Mouse (Mus musculus) heart, adult 9 months (tissue): ENCODE results near the gene Slc6a11.

Experiments
- DNase-seq, 2 experiments: peaks; one replicate each; pipeline ENCODE4 v3.0.0; 2022; ENCODE audit warnings: low spot score in 2 of 2

Slc6a11 gene

DNA sequence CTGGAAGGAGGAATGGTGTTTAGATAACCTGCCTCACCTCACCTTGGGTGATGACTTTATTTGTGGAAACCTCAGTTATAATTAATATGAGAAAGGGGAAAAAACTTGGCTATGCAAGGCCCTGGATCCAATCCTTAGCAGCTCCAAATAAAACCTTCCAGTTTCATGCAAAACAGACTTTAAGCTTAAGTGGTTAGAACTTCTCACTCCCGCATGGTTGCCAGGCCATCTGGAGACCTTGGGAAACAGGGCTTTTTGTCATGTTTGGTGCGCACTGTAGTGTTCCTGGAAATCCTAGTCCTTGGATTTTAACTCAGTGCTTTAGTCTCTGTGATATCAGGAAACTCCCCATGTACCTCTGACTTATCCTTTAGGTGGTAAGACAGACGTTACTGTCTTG, 47.1 kb downstream of the Slc6a11 start:
- no peak for DNase-seq

DNA sequence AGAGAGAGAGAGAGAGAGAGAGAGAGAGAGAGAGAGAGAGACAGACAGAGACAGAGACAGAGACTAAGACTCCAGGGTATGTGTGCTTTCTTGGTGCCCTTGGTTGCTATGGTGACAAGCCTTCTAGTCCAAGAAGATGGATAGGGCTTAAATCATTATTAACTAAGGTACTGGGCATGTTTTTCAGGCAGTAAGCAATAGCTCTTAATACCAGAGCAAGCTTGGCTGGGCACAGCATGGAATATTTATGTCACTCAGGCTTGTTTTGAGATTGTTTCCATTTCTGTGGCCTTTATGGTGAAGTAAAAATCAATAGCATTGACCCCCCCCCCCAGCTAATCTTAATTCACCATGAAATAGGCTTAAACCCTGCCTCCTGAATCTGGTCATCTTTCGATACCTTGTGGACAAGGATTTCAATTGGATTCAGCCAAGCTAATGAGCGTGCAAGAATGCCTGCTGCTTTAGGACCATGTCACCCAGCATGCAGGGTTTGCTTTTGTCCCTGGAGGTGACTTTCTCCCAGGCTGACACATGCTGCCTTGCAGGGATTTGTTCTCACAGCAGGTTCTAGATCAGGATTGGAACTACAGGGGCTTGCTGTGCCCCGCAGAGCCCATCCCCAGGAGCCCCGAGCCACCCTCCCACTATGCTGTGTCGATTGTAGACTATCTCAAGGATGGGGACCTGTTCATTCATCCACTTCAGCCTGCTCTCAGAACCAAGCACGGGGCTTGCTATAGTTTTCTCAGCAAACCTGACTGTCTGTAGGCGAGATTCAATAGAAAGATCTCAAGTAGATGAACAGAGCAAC, 51.5 kb downstream of the Slc6a11 start:
- DNase-seq = no peak

DNA sequence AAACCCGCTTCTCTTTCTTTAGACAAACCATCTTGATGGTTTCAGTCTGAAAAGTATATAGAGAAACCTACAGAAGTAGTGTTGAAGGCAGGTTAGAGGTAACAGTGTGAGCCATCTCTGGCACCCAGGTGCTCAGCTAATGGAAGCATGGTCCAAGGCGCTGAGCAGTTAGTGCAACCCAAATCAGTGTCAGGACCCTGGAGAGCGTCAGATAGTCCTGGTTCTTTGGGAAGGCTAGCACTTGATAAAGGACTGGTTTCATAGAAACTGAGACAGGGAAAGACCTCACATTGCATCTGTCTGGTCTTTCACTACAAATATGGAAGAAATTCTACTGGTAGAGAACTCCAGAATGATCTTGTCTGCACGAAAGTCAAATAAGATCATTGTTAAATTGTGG, 56.1 kb downstream of the Slc6a11 start:
- no peak for DNase-seq

DNA sequence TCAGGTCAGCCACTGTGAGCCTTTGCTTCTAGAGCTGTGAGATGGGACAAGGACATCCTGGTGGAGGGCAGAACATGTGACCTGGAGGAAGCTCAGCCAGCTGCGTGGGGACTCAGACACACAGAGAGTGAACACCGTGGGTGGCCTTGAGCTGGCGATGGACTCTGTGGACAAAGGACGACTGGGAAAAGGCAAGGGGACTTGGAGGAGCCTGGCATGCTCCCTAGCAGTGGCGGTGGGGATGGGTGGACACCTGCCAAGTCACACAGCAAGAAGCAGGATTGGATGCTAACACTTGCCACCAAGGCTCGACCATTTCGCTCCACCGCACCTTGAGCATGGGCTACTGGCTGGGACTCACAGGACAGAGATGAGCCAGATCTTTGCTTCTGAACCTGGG, 57.8 kb downstream of the Slc6a11 start:
- no peak for DNase-seq

DNA sequence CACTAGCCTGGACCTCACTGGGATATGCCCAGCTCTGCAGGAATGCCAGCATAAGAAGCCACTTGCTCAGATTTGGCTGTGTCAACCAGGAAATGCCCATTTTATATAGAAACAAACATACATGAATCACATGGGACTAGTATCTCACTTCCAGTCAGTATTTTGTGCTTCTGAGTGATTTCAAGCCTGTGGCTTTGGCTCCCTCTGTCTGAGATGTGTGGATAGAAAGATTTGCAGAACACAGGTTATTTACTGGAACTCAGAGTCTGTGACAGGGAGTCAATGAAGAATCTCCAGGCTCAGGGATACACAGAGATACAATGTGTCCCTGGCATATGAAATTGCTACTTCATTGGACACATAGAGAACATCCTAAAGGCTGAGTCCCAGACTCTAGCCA, 65.0 kb downstream of the Slc6a11 start:
- DNase-seq = no peak

DNA sequence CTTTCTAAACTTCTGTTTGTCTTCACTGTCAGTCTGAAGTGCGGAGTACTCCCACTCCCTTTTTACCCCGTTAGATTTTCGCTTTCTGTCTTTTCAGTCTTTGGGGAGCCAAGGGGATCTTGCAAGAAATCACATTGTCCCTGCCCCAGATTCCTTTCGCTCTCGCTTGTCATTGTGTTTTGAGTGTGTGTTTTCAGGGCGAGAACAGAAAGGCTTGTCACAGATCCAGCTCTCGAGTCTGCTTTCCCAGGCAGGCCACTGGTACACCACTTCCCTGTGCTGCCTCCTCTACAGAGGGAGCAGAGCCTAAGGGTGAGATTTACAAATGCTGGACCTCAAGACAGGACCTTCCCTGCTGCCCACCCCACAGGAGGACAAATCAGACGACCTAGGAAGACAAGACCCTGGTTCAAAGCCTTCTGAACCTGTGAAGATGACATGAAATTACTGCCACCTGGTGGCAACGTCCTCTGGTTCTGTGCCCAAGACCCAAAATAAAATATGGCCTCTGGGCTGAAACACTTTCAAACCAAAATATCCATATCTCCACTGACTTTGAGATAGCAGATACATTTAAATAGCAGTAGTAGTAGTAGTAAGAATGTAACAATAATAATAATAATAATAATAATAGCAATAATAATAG, 68.3 kb downstream of the Slc6a11 start:
- DNase-seq = no peak

DNA sequence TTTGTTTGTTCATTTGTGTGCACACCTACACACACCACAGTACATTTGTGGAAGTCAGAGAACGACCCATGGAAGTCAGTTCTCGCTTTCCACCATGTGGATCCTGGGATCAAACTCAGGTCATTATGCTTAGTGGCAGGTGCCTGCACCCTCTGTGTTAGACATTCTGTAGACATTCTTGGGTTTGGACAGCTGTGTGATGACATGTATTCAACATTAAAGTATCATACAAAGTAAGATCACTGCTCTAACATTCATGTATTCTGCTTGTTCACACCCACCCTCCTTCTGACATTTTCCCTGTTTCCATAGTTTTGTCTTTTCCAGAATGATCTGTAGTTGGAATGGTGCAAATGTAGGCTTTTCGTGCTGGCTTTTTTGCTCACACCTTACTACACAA, 73.5 kb downstream of the Slc6a11 start:
- DNase-seq = no peak

DNA sequence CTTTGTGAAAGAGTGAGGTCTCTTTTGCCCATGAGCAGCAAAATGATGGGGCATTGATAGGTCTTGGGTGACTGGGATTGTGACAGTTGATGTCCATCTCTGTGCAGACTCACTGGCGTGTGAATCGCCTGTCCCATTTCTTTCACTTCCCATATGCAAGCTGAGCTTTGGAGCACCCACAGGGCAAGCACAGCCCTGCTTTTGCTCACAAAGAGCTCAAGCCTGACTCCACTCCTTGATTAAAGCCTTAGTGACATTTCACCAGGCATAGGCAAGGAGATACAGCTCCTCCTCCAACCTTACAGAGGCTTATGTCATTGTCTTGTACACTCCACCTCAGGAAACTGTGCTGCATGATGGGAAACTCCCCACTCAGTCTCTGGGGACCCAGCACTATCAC, 77.3 kb downstream of the Slc6a11 start:
- DNase-seq = no peak

DNA sequence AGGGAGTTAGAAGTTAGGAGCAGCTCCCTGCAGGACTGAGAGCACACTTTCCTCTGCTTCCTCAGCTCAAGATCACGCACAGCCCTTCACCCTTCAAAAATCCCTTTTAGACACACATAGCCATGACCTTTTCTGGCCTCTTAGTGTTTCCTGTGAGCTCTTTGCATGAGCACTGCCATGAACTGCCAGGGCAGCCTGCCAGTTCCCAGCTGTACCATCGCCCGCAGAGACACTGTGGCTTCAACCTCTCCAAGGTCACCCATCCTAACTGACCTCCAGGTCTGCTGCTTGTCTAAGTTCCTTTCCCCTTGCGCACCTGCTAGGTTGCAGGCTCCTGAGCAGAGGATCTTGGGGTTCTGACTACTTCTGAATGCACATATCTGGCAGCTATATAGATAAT, 83.4 kb downstream of the Slc6a11 start:
- peak in 1 of 2 experiments; percentile 39 for DNase-seq

DNA sequence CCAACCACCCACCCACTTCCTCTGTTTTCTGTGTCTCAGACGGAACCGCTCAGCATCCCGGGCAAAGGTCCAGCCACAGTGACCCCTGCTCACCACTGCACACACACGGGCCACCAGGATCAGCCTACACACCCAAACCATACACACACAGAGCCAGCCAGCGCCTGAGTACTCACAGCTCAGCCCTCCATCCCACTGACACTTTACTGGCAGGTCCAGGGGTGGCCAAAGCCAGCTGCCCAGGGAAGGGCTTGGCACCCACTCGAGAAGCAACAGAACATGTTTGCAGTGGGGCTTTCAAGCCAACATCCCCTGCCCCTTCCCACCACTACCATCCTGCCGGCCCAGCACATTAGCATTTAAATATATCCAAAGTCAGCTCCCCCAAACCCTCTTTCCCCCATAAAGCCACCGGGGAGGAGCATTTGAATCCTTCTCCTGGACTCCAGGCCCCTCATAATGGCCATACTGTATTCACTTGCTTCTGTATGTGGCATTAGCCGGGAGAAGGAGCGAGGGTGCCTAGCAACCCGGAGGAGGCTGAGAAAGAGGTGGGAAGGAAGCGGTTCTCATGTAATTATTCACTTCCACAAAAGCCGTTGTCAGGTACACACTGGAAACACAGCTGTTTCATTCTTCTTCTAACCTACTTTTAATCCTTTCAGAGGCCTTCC, 85.8 kb downstream of the Slc6a11 start:
- DNase-seq = no peak

DNA sequence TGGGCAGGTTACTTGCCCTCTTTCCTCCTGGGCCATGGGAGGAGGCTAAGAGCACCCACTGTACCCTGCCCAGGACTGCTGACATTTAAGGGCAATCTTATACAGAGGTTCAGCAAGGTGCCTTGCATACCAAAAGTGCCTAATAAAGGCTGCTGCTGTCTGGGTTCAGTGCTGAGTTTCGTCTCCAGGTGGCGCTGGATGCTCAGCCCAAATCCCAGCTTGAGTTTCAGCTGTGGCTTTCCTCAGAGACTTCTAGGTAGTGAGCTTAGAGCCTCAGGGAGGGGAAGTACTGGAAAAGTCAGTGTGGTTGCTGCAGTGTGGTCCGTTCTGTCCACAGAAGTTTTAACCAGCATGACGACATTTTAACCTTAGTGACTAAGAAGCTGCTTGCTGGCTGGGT, 93.4 kb downstream of the Slc6a11 start:
- no peak for DNase-seq

DNA sequence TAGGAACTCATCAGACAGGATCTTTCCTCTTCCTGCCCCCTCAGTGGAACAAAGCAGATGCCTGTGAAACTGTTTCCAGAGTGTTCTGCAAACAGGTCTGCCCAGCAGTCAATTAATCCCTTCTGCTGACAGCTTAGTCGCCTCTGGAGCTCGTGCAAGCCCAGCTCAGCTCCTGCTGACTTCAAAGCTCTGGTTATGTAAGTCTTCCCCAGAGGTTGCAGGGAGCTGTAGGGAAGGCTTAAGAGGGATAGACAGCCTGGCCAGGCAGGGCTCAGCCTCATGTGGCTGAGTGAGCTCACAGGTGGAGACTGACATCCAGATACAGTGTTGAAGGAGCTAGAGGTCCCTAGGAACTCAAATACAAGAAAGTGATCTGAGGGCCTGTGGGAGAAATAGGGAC, 96.3 kb downstream of the Slc6a11 start:
- DNase-seq = no peak

DNA sequence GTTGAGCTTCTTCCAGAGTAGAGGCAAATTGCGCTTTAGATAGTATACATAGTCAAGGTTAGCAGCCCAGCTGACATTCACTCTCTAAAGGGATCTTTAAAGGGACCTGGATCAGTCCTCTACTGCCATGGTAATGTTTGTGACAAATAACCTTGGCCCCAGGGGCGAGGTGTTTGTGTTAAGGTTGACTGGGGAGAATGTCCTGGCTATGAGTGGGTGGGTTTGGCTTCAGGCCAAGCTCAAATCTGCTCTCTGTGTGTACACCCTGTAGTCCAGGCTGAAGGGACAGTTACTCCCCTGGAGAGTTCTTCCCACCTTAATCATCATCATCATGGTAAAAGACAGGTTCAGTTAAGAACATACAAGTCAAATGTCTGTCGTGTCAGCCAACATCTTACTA, 97.2 kb downstream of the Slc6a11 start:
- DNase-seq = no peak

DNA sequence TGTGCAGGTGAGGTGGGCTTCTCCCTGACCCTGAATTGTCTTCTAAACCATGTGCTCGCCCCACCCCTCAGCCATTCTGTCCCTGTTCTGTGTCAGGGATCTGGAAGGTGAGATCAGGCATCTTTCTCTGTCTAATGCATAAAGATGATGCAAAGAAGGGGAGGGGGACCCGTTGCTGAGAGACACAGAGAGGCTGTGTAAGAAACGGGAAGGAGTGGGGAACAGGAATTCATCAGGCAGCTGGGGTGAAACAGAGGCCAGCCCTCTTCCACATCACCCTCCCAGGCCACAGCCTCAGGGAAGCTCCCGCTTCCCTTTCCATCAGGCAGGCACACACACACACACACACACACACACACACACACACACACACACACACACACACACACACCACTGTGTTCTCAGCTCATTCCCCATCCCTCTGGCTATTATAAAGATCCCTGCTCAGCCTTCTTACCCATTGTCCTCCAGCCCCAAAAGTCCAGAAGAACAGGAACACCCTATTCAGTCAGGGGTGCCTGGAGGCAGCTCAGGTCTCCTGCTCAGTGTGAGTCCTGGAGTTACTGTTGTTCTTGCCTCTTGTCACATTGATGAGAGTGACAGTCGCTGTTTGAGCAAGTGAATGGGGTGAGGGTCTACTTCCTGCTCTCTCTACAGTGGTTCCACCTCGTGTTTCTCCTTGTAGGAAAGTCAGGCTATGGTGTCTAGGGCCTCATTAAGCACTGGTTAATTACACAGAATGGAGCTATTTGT, 108.0 kb downstream of the Slc6a11 start:
- DNase-seq = no peak

DNA sequence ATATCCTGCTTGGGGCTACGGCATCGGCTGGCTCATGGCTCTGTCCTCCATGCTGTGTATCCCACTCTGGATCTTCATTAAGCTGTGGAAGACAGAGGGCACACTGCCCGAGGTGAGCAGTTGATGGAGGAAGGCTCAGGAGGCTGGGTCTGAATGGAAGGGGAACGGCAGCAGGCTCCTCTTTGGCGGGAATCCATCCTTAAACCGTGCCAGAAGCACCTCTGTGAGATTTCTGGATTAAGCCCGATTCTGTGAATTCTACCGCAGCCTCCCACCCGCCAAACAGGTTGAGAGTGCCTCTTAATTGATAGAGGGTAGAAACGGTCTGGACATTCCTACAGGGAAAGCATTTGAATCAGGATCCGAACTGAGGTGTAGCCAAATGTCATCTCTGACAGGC, 114.6 kb downstream of the Slc6a11 start:
- no peak for DNase-seq

DNA sequence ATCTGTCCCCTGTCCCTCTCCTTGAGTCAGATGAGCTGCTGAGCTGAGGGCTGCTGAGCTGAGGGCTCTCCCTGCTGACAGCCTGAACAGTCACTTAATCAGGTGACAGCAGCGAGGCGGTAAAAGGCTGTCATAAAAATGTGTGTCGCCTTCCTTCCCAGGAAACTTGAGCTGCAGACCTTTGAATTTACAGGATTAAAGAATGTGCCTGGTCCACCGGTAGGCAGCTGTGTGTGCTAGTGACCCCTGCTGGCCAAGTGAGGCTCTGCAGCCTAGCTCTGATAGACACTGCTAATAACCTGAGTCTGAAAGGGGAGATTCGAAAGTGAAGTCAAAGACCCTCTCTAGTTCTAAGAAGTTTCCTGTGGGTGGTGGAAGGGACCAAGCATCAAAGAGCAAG, 119.3 kb downstream of the Slc6a11 start:
- DNase-seq = peak in 1 of 2 experiments; percentile 33

DNA sequence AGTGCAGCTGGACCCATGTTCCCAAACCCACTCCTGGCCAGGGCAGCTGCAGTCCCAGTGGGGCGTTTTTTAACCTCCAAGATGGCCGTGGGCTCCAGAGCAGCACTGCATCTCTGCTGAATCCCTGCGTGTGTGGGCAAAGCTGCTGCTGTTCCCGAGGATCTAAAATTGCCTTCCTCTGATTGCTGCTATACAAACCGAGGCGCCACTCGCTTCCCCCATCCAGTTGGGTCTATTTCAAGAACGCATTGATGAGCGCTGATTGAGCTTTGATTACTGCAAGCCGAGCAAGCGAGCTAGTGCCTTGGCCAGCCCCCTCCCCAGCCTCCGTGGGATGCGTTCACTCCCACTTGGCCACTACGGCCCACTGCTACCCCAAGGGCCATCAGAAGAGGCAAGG, 123.9 kb downstream of the Slc6a11 start:
- no peak for DNase-seq

DNA sequence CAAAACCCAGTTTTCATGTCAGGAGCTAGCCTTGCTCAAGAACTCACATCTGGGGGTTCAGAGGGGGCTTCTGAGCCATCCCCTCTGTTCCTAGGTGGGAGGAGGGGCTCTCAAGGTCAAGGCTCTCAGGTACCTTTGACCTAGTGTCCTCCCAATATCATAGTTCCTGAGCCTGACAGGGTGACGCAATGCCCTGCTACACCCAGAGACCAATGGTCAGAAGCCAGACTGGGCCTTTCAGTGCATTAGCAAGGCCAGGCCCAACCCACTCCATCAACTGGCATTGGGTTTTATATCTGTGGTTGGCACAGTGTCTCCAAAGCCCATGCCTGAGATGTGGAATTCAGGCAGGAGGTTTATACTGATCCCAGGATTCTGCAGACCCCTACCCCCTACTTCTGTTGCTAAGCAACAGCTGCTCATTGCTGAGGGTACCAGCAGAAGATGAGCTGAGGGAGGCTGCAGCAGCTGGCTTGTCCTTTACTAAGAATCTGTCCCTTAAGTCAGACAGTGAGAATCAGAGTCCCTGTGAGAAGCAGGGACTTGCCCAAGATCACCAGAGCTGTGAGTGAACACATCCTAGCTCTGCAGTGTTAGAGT, 126.8 kb downstream of the Slc6a11 start:
- DNase-seq = no peak

DNA sequence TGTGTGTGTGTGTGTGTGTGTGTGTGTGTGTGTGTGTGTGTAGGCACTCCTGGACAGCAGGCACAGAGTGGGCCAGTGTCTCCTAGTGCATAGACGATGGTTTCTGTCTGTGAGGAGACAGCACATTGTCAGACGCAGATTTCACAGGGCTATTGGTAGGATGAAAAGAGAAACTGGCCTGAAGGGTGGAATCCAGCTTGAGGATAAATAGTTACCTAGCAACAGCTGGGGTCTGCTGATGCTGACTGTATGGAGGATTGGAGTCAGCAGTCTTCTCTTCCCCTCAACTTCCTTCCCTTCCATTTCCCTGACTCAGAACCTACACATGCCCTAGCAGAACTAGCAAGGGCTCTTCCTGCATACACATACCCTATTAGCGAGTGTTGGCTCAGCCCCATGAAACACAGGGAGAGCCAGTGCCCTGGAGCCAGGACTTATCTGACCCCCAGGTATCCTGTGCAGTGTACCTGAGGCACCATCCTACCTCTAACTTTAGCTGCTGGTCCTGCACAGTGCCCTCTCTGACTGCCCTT, 127.7 kb downstream of the Slc6a11 start:
- peak; percentile 19 to 46 for DNase-seq

DNA sequence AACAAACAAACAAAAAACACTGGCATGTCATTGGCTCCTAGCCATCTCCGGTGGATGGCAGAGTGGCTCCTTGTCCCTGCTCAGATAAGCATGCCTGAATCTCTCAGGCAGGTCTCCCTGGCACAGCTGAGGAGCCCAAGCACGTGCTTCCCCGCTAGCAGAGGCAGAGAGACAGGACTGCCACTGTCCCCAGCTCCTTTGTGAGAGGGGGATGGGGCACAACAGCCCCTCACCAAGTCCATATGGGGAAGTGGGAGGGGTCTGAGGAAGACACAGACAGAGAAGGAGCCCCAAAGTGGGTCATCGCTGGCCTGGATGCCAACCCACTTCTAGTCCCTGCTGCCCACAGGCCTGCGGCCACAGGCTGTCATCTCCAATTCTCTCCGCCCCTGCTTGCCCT, 130.6 kb downstream of the Slc6a11 start:
- DNase-seq = no peak

DNA sequence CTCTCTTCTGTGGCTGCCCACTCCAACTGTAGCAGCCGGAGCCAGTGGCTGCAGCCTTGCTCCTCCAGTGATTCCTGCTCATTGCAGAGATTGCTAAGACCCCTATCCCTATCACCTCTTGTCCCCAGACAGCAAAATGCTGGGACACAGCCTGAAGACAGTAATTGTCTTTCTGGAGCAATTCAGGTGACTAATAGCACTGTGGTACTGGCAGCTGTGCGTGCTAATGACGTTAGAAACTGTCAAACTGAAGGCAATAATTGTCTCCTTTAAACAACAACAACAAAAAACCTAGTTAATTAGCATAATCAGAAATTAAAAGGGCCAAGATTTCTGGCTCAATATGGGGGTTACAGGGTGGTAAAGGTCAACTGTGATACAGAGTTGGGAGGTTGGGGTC, 133.0 kb downstream of the Slc6a11 start:
- DNase-seq = no peak

DNA sequence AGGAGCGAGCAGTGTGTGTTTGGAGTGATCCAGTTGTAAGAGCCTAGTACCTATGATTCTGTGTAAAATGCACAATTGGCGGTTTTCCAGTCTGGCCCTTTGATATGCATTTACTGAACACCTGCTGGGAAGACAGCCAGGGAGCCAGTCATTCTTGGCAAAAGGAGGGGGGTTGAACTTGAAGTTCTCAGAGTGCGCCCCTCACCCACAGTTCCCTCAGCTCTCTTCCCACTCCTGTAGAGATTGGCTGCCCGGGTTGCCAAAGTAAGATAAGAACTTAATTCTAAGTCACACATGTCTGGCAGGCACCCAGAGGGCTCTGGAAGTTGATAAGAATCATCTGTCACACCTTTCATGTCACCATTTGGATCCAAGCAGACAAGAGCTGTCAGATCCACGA, 133.4 kb downstream of the Slc6a11 start:
- DNase-seq = no peak
